Mouse (Mus musculus) liver, adult 2 months (tissue): ENCODE measurements at regions not wholly inside any gene's neighbourhood (a gene's known extent, or its start where the extent isn't known, plus 50 kb on each side); places are given as distances from the start of the nearest gene placed in this dataset.

Experiments
- CTCF ChIP-seq: fragments of 200-500 bp; IDR thresholded peaks from 2 replicates; pipeline ENCODE4 v1.5.1; 2011; ENCODE audit warnings: low read depth, low read length, control low read depth
- POLR2A ChIP-seq: fragments of 200-500 bp; IDR thresholded peaks from 2 replicates; pipeline ENCODE4 v1.6.1; 2011; ENCODE audit warnings: low read length, control low read depth; ENCODE audit not compliant: insufficient read depth; ENCODE audit errors: extremely low read depth

DNA sequence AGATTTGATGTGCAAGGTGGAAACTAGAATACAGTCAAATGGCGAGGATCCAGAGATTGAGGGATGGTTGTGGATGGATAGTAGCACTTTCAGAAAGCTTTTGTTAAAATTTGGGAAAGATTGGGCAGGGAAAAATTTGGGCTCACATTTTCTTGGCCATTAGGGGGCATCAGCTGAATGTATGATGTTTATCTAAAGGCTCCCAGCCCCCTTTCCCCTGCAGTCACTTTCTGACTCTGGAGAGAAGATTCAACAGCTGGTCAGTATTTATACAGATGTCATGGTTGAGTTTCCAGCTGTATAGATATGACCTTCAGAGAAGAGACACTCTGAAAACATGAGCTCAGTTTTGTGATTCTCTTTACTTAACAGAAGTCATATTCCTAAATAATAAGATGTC is 429.5 kb downstream of the Sqor start:
- TF ChIP-seq CTCF, result no peak
- TF ChIP-seq POLR2A, result no peak
